Mouse (Mus musculus) bone marrow, adult 2 months (tissue): ENCODE data around the gene Gpr143. TPM values are rescaled to one million over a fixed set of nuclear protein-coding genes. Genes with fewer than 3 reads are reported as not detected.

Source experiments
- H3K27ac ChIP-seq: fragments of 200-500 bp; 2 replicates; pipeline ENCODE4 v1.5.1; 2012; ENCODE audit warnings: low read depth, mild to moderate bottlenecking, control low read depth, inconsistent platforms, low read length; ENCODE audit not compliant: control insufficient read depth, poor library complexity, insufficient read depth
- H3K4me1 ChIP-seq: fragments of 200-500 bp; 2 replicates; pipeline ENCODE4 v1.6.1; 2011; ENCODE audit warnings: low read length; ENCODE audit not compliant: control insufficient read depth, insufficient read depth
- H3K4me3 ChIP-seq: fragments of 200-500 bp; replicated peaks from 2 replicates; pipeline ENCODE3; 2011; ENCODE audit warnings: mild to moderate bottlenecking, low read depth, low read length, control low read depth; ENCODE audit not compliant: control insufficient read depth
- CTCF ChIP-seq: fragments of 200-500 bp; IDR thresholded peaks from 2 replicates; pipeline ENCODE4 v1.5.1; 2011; ENCODE audit warnings: low read length, control low read depth; ENCODE audit not compliant: control insufficient read depth, insufficient read depth
- POLR2A ChIP-seq: fragments of 200-500 bp; IDR thresholded peaks from 2 replicates; pipeline ENCODE4 v1.6.1; 2011; ENCODE audit warnings: low read depth, mild to moderate bottlenecking, control low read depth, low read length, borderline replicate concordance; ENCODE audit not compliant: control insufficient read depth
- WGBS: fragments of 180-500 bp; shearing (Covaris S2); methylation state at CpG from one replicate; pipeline ENCODE4 v1.1.7; 2018; 5-methylcytosine and 5-hydroxymethylcytosine counted together
- polyA plus RNA-seq: library from polyadenylated mRNA; stranded (reverse); fragments of >200 nt; gene quantifications from 2 replicates; pipeline ENCODE4 v1.2.4, GENCODE M21; 2011; ENCODE audit warnings: low replicate concordance; ENCODE audit not compliant: missing spikeins, insufficient read depth, insufficient read length

Gene Gpr143
- polyA plus RNA-seq: not detected in 2 replicates

GRCm38 (mm10) chrX:152781720-152782403, at the start of gene Gpr143:
Gene Gpr143 (plus strand): TSS chrX:152781921.
- Histone ChIP-seq H3K27ac (no peak within 1 kb of the TSS), H3K4me3 (no peak within 1 kb of the TSS), H3K4me1 (no peaks in the 10 kb centered on the region)
- 7% methylated on average over 26 of the region's 26 CpGs for WGBS
- TF ChIP-seq POLR2A (no peak), CTCF (no peak)

DNA sequence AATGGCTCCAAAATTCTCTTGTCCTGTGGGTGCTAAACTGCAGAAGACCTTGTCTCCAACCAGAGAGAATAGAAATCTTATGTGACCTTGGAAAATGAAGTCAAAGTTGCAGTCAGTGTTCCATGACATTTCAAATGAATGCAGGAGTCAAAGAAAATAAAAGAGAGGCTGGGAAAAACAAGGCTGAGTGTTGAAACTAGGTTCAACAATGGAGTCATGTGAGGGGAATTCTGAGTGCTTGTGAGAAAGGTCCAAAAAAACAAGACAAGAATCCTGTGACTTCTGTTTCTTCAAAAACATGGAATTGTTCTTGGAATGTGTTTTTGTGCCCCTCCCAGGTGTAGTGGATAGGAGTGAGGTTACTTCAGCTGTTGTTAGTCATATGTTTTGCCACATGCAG, 46.4 kb upstream of the Gpr143 start:
- Histone ChIP-seq H3K4me1 (no peaks in the 10 kb centered on the region), H3K4me3 (no peak overlapping the region), H3K27ac (no peak overlapping the region)
- no peak for TF ChIP-seq POLR2A
- TF ChIP-seq CTCF: no peak

DNA sequence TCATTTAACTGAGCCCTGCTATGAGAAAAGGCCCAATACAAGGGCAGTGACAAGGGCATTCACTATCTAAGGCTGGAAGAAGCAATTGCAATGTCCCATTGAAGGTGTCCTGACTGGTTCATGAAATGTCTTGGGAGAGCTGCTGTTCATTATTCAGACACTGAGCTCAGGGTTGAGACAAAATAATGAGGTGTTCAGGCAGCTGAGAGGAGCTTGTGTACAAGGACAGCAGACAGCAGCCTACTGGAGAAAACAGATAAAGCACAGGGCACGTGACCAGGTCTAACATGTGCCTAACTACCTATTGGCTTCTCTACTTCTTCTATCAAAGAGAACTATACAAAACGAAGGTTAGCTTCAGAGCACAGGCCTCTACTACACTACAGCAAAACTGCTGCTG, 43.5 kb upstream of the Gpr143 start:
- 52% methylated on average over 2 of the region's 2 CpGs for WGBS

DNA sequence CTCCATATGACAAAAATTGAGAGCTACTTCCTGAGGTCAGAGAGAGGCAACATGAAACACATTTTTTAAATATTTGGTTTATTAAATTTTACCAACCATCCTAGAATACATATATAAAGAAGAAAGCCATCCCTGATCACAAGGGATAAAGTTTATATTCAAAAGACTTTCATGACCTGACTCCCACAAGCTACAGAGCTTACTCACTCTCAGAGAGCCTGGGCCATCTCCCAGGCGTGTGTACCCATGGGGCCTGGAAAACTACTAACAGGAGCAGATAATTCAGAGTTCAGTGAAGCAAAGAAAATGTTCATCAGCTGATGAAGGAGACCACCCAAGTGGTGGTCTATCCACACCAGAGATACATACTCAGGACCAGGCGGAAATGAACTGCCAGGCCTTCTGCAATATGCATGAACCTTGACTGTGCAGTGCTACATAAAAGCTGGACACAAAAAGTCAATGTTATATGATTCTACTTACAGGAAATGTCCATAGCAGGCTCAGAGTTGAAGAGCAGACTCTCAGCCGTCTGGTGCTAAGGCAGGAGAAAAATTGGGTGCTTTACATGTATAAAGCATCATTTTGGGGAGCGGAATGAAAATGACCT, 42.9 kb upstream of the Gpr143 start:
- no peaks in the 10 kb centered on the region for H3K4me1 ChIP-seq
- WGBS: 80% methylated on average over 4 of the region's 4 CpGs
- H3K4me3 ChIP-seq: no peak overlapping the region
- H3K27ac ChIP-seq: no peak overlapping the region
- TF ChIP-seq CTCF: no peak
- no peak for TF ChIP-seq POLR2A

More for the DNA sequence above, 43.5 kb upstream of the Gpr143 start:
- H3K4me3 ChIP-seq: no peak overlapping the region
- no peaks in the 10 kb centered on the region for H3K4me1 ChIP-seq
- TF ChIP-seq POLR2A: no peak
- TF ChIP-seq CTCF: no peak
- H3K27ac ChIP-seq: no peak overlapping the region

- TF ChIP-seq CTCF (no peak), POLR2A (no peak)
- Histone ChIP-seq H3K4me3 (no peak overlapping the region), H3K4me1 (no peaks in the 10 kb centered on the region), H3K27ac (no peak overlapping the region)
Observed at GRCm38 (mm10) chrX:152743642-152744041, 38.1 kb upstream of the Gpr143 start.

DNA sequence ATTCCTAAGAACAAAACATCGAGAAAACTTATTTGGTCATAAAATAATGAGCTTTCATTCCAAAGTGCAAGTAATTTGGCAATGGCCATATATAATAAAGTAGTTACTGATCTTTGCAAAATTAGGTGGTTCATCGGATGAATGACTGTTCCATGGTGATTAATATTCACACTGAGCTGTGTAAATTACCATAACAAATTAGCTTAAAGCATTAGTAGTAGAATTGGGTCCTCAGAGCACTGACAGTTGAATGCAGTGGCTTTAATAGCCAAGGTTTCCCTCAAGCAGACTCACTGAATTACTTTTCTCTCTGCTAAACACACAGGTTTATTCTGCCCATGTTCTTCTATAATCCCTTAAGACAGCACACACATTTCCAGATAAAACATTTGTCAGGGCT, 35.8 kb upstream of the Gpr143 start:
- H3K27ac ChIP-seq: no peak overlapping the region
- no peak for TF ChIP-seq CTCF
- no peak for TF ChIP-seq POLR2A
- H3K4me3 ChIP-seq: no peak overlapping the region
- H3K4me1 ChIP-seq: no peaks in the 10 kb centered on the region
- 72% methylated on average over 2 of the region's 2 CpGs for WGBS

DNA sequence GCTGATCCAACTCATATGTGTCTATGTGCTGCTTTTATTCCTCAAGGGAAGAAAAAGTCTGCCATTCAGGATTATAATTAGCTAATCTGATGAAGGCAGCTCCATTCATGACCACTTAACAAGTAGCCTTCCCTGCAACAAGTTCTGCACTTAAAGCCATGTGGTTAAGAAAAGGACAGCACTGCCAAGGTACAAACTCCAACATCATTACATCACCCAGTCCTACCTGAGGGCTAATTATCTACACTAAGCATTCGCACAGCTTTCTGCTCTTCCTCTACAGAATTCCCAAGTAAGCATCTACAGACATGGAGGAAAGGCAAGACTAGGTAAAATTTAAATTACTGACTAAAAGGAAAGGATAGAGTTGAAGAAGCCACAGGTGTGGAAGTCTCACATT, 25.9 kb upstream of the Gpr143 start:
- 85% methylated on average over 1 of the region's 1 CpGs for WGBS
- TF ChIP-seq POLR2A: no peak
- TF ChIP-seq CTCF: no peak
- no peak overlapping the region for H3K27ac ChIP-seq
- H3K4me3 ChIP-seq: no peak overlapping the region
- no peaks in the 10 kb centered on the region for H3K4me1 ChIP-seq

- 83% methylated on average over 5 of the region's 5 CpGs for WGBS
- no peak overlapping the region for H3K27ac ChIP-seq
- no peak overlapping the region for H3K4me3 ChIP-seq
- no peaks in the 10 kb centered on the region for H3K4me1 ChIP-seq
- TF ChIP-seq POLR2A: no peak
- no peak for TF ChIP-seq CTCF
Observed at GRCm38 (mm10) chrX:152756293-152756692, 25.4 kb upstream of the Gpr143 start.
